Comparison of ENCODE assay signal across 19 mouse cellular contexts in the genomic region with DNA sequence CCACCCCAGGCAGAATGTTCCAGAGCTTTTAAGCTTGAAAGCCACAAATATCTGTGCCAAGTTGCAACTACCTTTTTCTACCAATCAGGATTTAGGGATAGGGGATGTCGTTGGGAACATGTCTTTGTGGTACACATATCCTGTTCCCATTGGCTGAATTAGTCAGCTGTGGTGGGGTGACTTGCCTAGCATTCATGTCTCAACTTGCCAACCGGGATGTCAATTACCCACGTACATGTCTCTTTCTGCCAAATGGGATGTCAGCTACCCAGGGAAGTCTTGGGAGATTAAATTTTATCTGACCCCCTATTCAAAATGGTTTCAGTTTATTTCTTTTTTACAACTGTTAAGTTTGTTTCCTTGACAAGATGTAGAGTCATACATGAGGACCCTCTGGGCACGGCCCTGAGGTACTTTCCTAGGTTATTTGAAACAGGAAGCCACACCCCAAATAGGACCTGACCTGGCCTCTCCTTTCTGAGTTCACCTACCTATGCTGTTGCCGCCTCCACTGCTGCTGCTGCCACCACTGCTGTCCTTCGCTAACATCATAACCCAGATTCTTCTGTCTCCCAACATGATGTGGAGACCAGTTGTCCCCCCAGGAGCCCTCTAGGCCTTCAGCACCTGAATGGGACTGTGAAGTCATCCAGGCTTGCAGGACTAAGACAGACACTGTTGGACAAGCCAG. TPM values are rescaled to one million over a fixed set of nuclear protein-coding genes. Genes with fewer than 3 reads are reported as not detected.
A peak's percentile ranks its signal among the peaks of the same experiment; 100 is the strongest.
DNase-seq lines count a peak whose midpoint lies in the region; ATAC-seq and TF ChIP-seq lines count a peak whose summit lies in the region.
"Had no signal": no experiment of that assay in that cellular context is flagged by ENCODE, and none has a peak within 500 bp of the region (broad histone marks: within the 10 kb centered on the region; RNA-seq: fewer than 3 reads in every experiment).

No protein-coding gene starts in this region.

- H3K9ac ChIP-seq in heart, embryonic 12.5 days, result no peak overlapping the region
- H3K9ac ChIP-seq in MEL (ENCODE audit: control insufficient read depth, low read depth, low read length, poor library complexity, severe bottlenecking), result no peak overlapping the region
- H3K9ac ChIP-seq: embryonic facial prominence, embryonic 12.5 days; forebrain, embryonic 13.5 days; forebrain, embryonic 15.5 days; forebrain, postnatal 0 days had no signal

- H3K9me3 ChIP-seq in heart, embryonic 12.5 days (replicated peaks), result no peaks in the 10 kb centered on the region
- no peaks in the 10 kb centered on the region for H3K9me3 ChIP-seq in MEL (replicated peaks; ENCODE audit: insufficient read depth, low read length)
- H3K9me3 ChIP-seq: embryonic facial prominence, embryonic 10.5 days; embryonic facial prominence, embryonic 12.5 days; forebrain, embryonic 13.5 days; forebrain, embryonic 15.5 days had no signal

- ATAC-seq in heart, embryonic 12.5 days (ENCODE audit: insufficient number of reproducible peaks, low FRiP score), result no peak
- ATAC-seq: forebrain, embryonic 13.5 days; forebrain, embryonic 15.5 days; forebrain, postnatal 0 days had no signal

- no peak overlapping the region for H3K4me2 ChIP-seq in heart, embryonic 12.5 days
- H3K4me2 ChIP-seq: embryonic facial prominence, embryonic 12.5 days; forebrain, embryonic 13.5 days; forebrain, embryonic 15.5 days had no signal

- TF ChIP-seq POLR2A in MEL (IDR thresholded peaks at IDR 0.05; ENCODE audit: control insufficient read depth in 1 of 2, insufficient read depth in 1 of 2, low read depth in 1 of 2, low read length in 2 of 2, poor library complexity in 1 of 2), result no peak

- H3K4me3 ChIP-seq in heart, embryonic 12.5 days, result no peak overlapping the region
- H3K4me3 ChIP-seq in MEL (ENCODE audit: control insufficient read depth in 1 of 2, insufficient read depth in 1 of 2, low read depth in 2 of 2, low read length in 2 of 2), result no peak overlapping the region
- H3K4me3 ChIP-seq: embryonic facial prominence, embryonic 10.5 days; embryonic facial prominence, embryonic 12.5 days; forebrain, embryonic 13.5 days; forebrain, embryonic 15.5 days had no signal

- H3K4me1 ChIP-seq in heart, embryonic 12.5 days (replicated peaks), result peaks cover 18% of the 10 kb centered on the region
- peaks cover 5 to 29% of the 10 kb centered on the region in 2 experiments for H3K4me1 ChIP-seq in MEL (ENCODE audit: control insufficient read depth in 1 of 2, insufficient read depth in 2 of 2, low read length in 2 of 2)
- H3K4me1 ChIP-seq: embryonic facial prominence, embryonic 12.5 days; forebrain, embryonic 15.5 days had no signal

- H3K36me3 ChIP-seq in heart, embryonic 12.5 days, result no peaks in the 10 kb centered on the region
- H3K36me3 ChIP-seq in MEL (ENCODE audit: control insufficient read depth in 1 of 2, insufficient read depth in 2 of 2, low read length in 2 of 2), result peaks cover 0 to 24% of the 10 kb centered on the region in 2 experiments; a peak in 2 of 4 replicates
- H3K36me3 ChIP-seq: embryonic facial prominence, embryonic 10.5 days; embryonic facial prominence, embryonic 12.5 days; forebrain, embryonic 15.5 days; G1E had no signal

- TF ChIP-seq CTCF in MEL (IDR thresholded peaks at IDR 0.05 in 2 of 3, conservative IDR thresholded peaks at IDR 0.05 in 1 of 3; ENCODE audit: control insufficient read depth in 1 of 3, insufficient read depth in 1 of 3, low read depth in 2 of 3, low read length in 3 of 3, poor library complexity in 1 of 3, severe bottlenecking in 1 of 3), result no peak

- no peaks in the 10 kb centered on the region for H3K27me3 ChIP-seq in heart, embryonic 12.5 days (replicated peaks)
- no peaks in the 10 kb centered on the region for H3K27me3 ChIP-seq in MEL (ENCODE audit: control insufficient read depth in 1 of 2, insufficient read depth in 2 of 2, low read length in 2 of 2)
- H3K27me3 ChIP-seq: embryonic facial prominence, embryonic 12.5 days; forebrain, embryonic 13.5 days; forebrain, embryonic 15.5 days had no signal

- TF ChIP-seq RAD21 in MEL (IDR thresholded peaks at IDR 0.05; ENCODE audit: low read depth, low read length), result no peak

- no peak for TF ChIP-seq EP300 in MEL (IDR thresholded peaks at IDR 0.05; ENCODE audit: low read depth in 1 of 2, low read length in 2 of 2)

- 84% methylated on average over 6 of the region's 6 CpGs for WGBS in heart, embryonic 12.5 days

- peak; percentile 72 for DNase-seq in heart, adult 11 months
- DNase-seq in 416B (ENCODE audit: low read depth) (peak; percentile 42), MEL (ENCODE audit: low read depth, low spot score) (peak; percentile 25)
- DNase-seq in neural tube, embryonic 10.5 days (ENCODE audit: extremely low spot score, low spot score), result no peak
- DNase-seq in kidney, postnatal 25 days, result no peak
- DNase-seq: adrenal gland, adult 8-10 months; adrenal gland, postnatal 14 days; adrenal gland, postnatal 36 days; cerebellum, adult 11-12 months; cerebellum, adult 9-10 months; forebrain, postnatal 0 days had no signal

- H3K27ac ChIP-seq in heart, embryonic 12.5 days (ENCODE audit: poor library complexity, severe bottlenecking), result no peak overlapping the region
- no peak overlapping the region for H3K27ac ChIP-seq in MEL (ENCODE audit: control insufficient read depth, low read depth, low read length)
- H3K27ac ChIP-seq: embryonic facial prominence, embryonic 10.5 days; embryonic facial prominence, embryonic 12.5 days; forebrain, embryonic 13.5 days; forebrain, embryonic 15.5 days had no signal

- no peaks in the 10 kb centered on the region for H3K79me2 ChIP-seq in MEL (ENCODE audit: control insufficient read depth, insufficient read depth, low read length, poor library complexity)

TF ChIP-seq in MEL, 35 proteins besides CTCF, POLR2A, EP300 and RAD21:
- no peak for TF ChIP-seq TBP (IDR thresholded peaks at IDR 0.05; ENCODE audit: low read depth, low read length)
- TF ChIP-seq MAFK (IDR thresholded peaks at IDR 0.05; ENCODE audit: borderline replicate concordance, low read depth, low read length), result no peak
- no peak for TF ChIP-seq HCFC1 (IDR thresholded peaks at IDR 0.05; ENCODE audit: low read depth, low read length)
- no peak for TF ChIP-seq USF2 (IDR thresholded peaks at IDR 0.05; ENCODE audit: borderline replicate concordance in 1 of 2, insufficient read depth in 1 of 2, low read depth in 1 of 2, low read length in 2 of 2)
- TF ChIP-seq MXI1 (IDR thresholded peaks at IDR 0.05; ENCODE audit: low read depth, low read length), result no peak
- TF ChIP-seq POLR2AphosphoS2 (IDR thresholded peaks at IDR 0.05; ENCODE audit: low read length), result no peak
- TF ChIP-seq KAT2A (conservative IDR thresholded peaks at IDR 0.05; ENCODE audit: low read depth, low read length), result no peak
- no peak for TF ChIP-seq TAL1 (IDR thresholded peaks at IDR 0.05; ENCODE audit: low read length)
- TF ChIP-seq MYC (IDR thresholded peaks at IDR 0.05; ENCODE audit: low read depth, low read length), result no peak

RNA-seq across cellular contexts. Expression of gene 1810062G17Rik, which starts 13.3 kb away (rescaled TPM):
- 1.2 and 1.3 TPM in 2 replicates for polyA plus RNA-seq in heart, embryonic 12.5 days (2016; fragmentation: Nextera tagmentation; extraction: Ambion mirVana)
- 1.0 and 1.5 TPM in 2 replicates for total RNA-seq in MEL (2012; rRNA removed)
- polyA plus RNA-seq in MEL (2012; ENCODE audit: insufficient read depth in 1 of 2, insufficient read length in 2 of 2, low read depth in 1 of 2, low replicate concordance in 2 of 2, missing spikeins in 1 of 2), result 1 to 10 TPM in 1 of 2 experiments, not detected in 1; 2.3 TPM
- total RNA-seq: forebrain, postnatal 0 days had no signal
- polyA plus RNA-seq: forebrain, embryonic 15.5 days; G1E had no signal

RNA-seq across cellular contexts. Expression of gene Anxa5, which starts 13.3 kb away (rescaled TPM):
- polyA plus RNA-seq in heart, embryonic 12.5 days (2016; fragmentation: Nextera tagmentation; extraction: Ambion mirVana), result 327 and 336 TPM in 2 replicates
- 40.7 and 42.3 TPM in 2 replicates for total RNA-seq in MEL (2012; rRNA removed)
- polyA plus RNA-seq in MEL (2012; ENCODE audit: insufficient read depth in 1 of 2, insufficient read length in 2 of 2, low read depth in 1 of 2, low replicate concordance in 2 of 2, missing spikeins in 1 of 2), result 100 to 1,000 TPM in 1 of 2 experiments, not detected in 1; 111 TPM

RNA-seq across cellular contexts. Expression of gene Gm11549, which starts 32.6 kb away (rescaled TPM):
- 0.30 and 0.31 TPM in 2 replicates for polyA plus RNA-seq in heart, embryonic 12.5 days (2016; fragmentation: Nextera tagmentation; extraction: Ambion mirVana)
- not detected in 2 replicates for total RNA-seq in MEL (2012; rRNA removed)
- polyA plus RNA-seq in MEL (2012; ENCODE audit: insufficient read depth in 1 of 2, insufficient read length in 2 of 2, low read depth in 1 of 2, low replicate concordance in 2 of 2, missing spikeins in 1 of 2), result not detected
- total RNA-seq: adrenal gland, adult 18-20 months; adrenal gland, adult 8-10 months; adrenal gland, postnatal 14 days; adrenal gland, postnatal 36 days had no signal
- polyA plus RNA-seq: C2C12; embryonic facial prominence, embryonic 10.5 days; G1E had no signal

Comparison
In these comparisons a context has a peak if more than half of its experiments do, and no peak if none do; other contexts are left out.
1. DNase-seq: peak in heart, adult 11 months (single experiment), 416B (single experiment) and MEL (single experiment); none in neural tube, embryonic 10.5 days (single experiment) and kidney, postnatal 25 days (0 of 2).